Mouse (Mus musculus): ENCODE measurements at regions not wholly inside any gene's neighbourhood (a gene's known extent, or its start where the extent isn't known, plus 50 kb on each side); places are given as distances from the start of the nearest gene placed in this dataset.

GRCm38 (mm10) chr4:55134339-55134738 is 189.5 kb downstream of the Zfp462 start:
- no peak for DNase-seq

- DNase-seq, result no peak
Measured at GRCm38 (mm10) chr4:55134791-55135190, 189.9 kb downstream of the Zfp462 start.

- no peak for DNase-seq
Measured at GRCm38 (mm10) chr4:55136283-55136682, 191.4 kb downstream of the Zfp462 start.

GRCm38 (mm10) chr4:55137781-55138394 is 193.0 kb downstream of the Zfp462 start:
- no peak for DNase-seq

- no peak for DNase-seq
Measured at GRCm38 (mm10) chr4:55141317-55141716, 196.5 kb downstream of the Zfp462 start.

GRCm38 (mm10) chr4:55141923-55142732 is 197.3 kb downstream of the Zfp462 start:
- DNase-seq, result no peak

GRCm38 (mm10) chr4:55143400-55143799 is 198.6 kb downstream of the Zfp462 start:
- no peak for DNase-seq

- no peak for DNase-seq
Measured at GRCm38 (mm10) chr4:55144995-55145394, 200.1 kb downstream of the Zfp462 start.

GRCm38 (mm10) chr4:55145968-55146367 is 201.1 kb downstream of the Zfp462 start:
- DNase-seq, result no peak

- DNase-seq, result no peak
Measured at GRCm38 (mm10) chr4:55148380-55148779, 201.5 kb upstream of the Rad23b start.

- no peak for DNase-seq
Measured at GRCm38 (mm10) chr4:55154556-55154955, 195.3 kb upstream of the Rad23b start.

- no peak for DNase-seq
Measured at GRCm38 (mm10) chr4:55158166-55158739, 191.6 kb upstream of the Rad23b start.

- no peak for DNase-seq
Measured at GRCm38 (mm10) chr4:55166266-55166665, 183.6 kb upstream of the Rad23b start.

- DNase-seq, result no peak
Measured at GRCm38 (mm10) chr4:55169063-55169462, 180.8 kb upstream of the Rad23b start.

GRCm38 (mm10) chr4:55172334-55172891 is 177.4 kb upstream of the Rad23b start:
- DNase-seq, result peak; percentile 32

- no peak for DNase-seq
Measured at GRCm38 (mm10) chr4:55176026-55176425, 173.8 kb upstream of the Rad23b start.

GRCm38 (mm10) chr4:55179456-55179855 is 170.4 kb upstream of the Rad23b start:
- DNase-seq, result no peak

- no peak for DNase-seq
Measured at GRCm38 (mm10) chr4:55183519-55183918, 166.3 kb upstream of the Rad23b start.

GRCm38 (mm10) chr4:55188716-55189115 is 161.1 kb upstream of the Rad23b start:
- DNase-seq, result no peak

GRCm38 (mm10) chr4:55190586-55190985 is 159.3 kb upstream of the Rad23b start:
- no peak for DNase-seq

- DNase-seq, result no peak
Measured at GRCm38 (mm10) chr4:55194061-55194460, 155.8 kb upstream of the Rad23b start.

- no peak for DNase-seq
Measured at GRCm38 (mm10) chr4:55194552-55194951, 155.3 kb upstream of the Rad23b start.
